Mouse (Mus musculus) G1E (cell line): Measurements from ENCODE around the gene D6Ertd527e. TPM values are rescaled to one million over a fixed set of nuclear protein-coding genes. Genes with fewer than 3 reads are reported as not detected.

ENCODE experiments used
- ATAC-seq: 2 replicates; pipeline ENCODE4 v1.8.0; 2016; ENCODE audit warnings: mild to moderate bottlenecking; ENCODE audit not compliant: insufficient number of reproducible peaks, poor library complexity, low FRiP score, severe bottlenecking; ENCODE audit errors: extremely low read depth
- DNase-seq: peaks from one replicate; pipeline ENCODE4 v3.0.0; 2012; ENCODE audit warnings: low spot score
- H3K27me3 ChIP-seq: 2 replicates; pipeline ENCODE4 v1.6.1; 2012; ENCODE audit warnings: mild to moderate bottlenecking, low read length, inconsistent platforms; ENCODE audit not compliant: insufficient read depth
- H3K36me3 ChIP-seq: replicated peaks from 2 replicates; pipeline ENCODE3; 2012; ENCODE audit warnings: mild to moderate bottlenecking, inconsistent platforms
- H3K4me1 ChIP-seq: 2 replicates; pipeline ENCODE4 v1.6.1; 2012; ENCODE audit warnings: low read depth, low read length, inconsistent platforms, mixed read lengths; ENCODE audit not compliant: insufficient read depth
- H3K4me3 ChIP-seq: 2 replicates; pipeline ENCODE4 v1.5.1; 2012; ENCODE audit warnings: low read depth, mild to moderate bottlenecking, inconsistent platforms, low read length, moderate library complexity, mixed read lengths
- H3K9me3 ChIP-seq: replicated peaks from 2 replicates; pipeline ENCODE4 v1.6.1; 2012; ENCODE audit warnings: inconsistent platforms
- CTCF ChIP-seq: IDR thresholded peaks from 2 replicates; pipeline ENCODE4 v1.5.1; 2012; ENCODE audit warnings: low read depth, low read length, inconsistent platforms, mixed read lengths
- GATA1 ChIP-seq: IDR thresholded peaks from 2 replicates; pipeline ENCODE4 v1.6.1; 2012; ENCODE audit warnings: borderline replicate concordance, low read length, inconsistent platforms, mixed read lengths
- GATA2 ChIP-seq: IDR thresholded peaks from 2 replicates; pipeline ENCODE4 v1.6.1; 2012; ENCODE audit warnings: low read depth, low read length, inconsistent platforms, borderline replicate concordance
- POLR2AphosphoS5 ChIP-seq: IDR thresholded peaks from 2 replicates; pipeline ENCODE4 v1.6.1; 2012; ENCODE audit warnings: low read depth, low read length, inconsistent platforms; ENCODE audit not compliant: insufficient replicate concordance
- TAL1 ChIP-seq: conservative IDR thresholded peaks from 2 replicates; pipeline ENCODE4 v1.6.1; 2012; ENCODE audit warnings: low read depth, low read length, inconsistent platforms, mixed read lengths
- polyA plus RNA-seq: library from polyadenylated mRNA; stranded (reverse); fragments of >175 nt; gene quantifications from 2 replicates; pipeline ENCODE4 v1.2.3, GENCODE M21; 2012
- total RNA-seq, 2 experiments: library from RNA; stranded (forward) in 1 of 2; stranded (reverse) in 1 of 2; fragments of 200-1000 nt in 1 of 2; fragments of >200 nt in 1 of 2; fragmentation: Nextera tagmentation in 1 of 2; gene quantifications; 2 replicates each; pipeline ENCODE4 v1.2.3; 2014 to 2017

D6Ertd527e gene
- total and polyA plus RNA-seq, 3 experiments: 0.14 to 0.16 TPM; not detected in 1

- no peak overlapping the region for H3K4me3 ChIP-seq
- H3K36me3 ChIP-seq: no peaks in the 10 kb centered on the region
- H3K9me3 ChIP-seq: no peaks in the 10 kb centered on the region
- DNase-seq: no peak
- ATAC-seq: no peak
- TF ChIP-seq CTCF: no peak
- TF ChIP-seq GATA1: no peak
- TF ChIP-seq TAL1: no peak
- no peak for TF ChIP-seq POLR2AphosphoS5
- TF ChIP-seq GATA2: no peak
- H3K27me3 ChIP-seq: peaks cover 42% of the 10 kb centered on the region
- H3K4me1 ChIP-seq: peaks cover 13% of the 10 kb centered on the region
Observed at GRCm38 (mm10) chr6:87142239-87142638, 37.7 kb downstream of the D6Ertd527e start.

DNA sequence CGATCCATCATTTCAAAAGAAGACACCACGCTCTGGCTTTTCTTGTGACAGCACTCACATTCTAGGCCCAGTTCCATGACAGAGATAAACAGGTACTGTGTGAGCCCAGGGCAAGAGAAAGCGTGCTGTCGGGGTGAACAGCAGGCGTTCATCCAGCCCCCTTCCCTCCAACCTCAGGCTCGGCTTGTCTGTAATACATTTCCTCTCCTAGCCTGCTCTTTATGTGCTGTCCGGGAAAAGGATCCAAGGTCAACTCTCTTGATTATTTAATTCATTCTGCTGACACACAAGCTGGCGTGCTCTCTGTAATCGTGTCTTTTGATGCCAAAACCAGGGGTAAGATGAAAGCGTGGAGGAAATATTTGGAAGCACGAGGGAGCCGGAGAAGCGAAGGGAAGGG, 39.0 kb downstream of the D6Ertd527e start:
- DNase-seq (no peak), ATAC-seq (no peak)
- Histone ChIP-seq H3K9me3 (no peaks in the 10 kb centered on the region), H3K4me1 (peaks cover 8% of the 10 kb centered on the region), H3K36me3 (no peaks in the 10 kb centered on the region), H3K4me3 (no peak overlapping the region), H3K27me3 (peaks cover 51% of the 10 kb centered on the region)
- TF ChIP-seq CTCF (no peak), POLR2AphosphoS5 (no peak), TAL1 (no peak), GATA1 (no peak), GATA2 (no peak)

GRCm38 (mm10) chr6:87147921-87148320, 43.4 kb downstream of the D6Ertd527e start:
- Histone ChIP-seq H3K9me3 (no peaks in the 10 kb centered on the region), H3K27me3 (peaks cover 33% of the 10 kb centered on the region), H3K4me1 (peaks cover 19% of the 10 kb centered on the region), H3K4me3 (no peak overlapping the region), H3K36me3 (no peaks in the 10 kb centered on the region)
- DNase-seq (no peak), ATAC-seq (no peak)
- TF ChIP-seq TAL1: no peak
- TF ChIP-seq GATA2: no peak
- no peak for TF ChIP-seq POLR2AphosphoS5
- TF ChIP-seq GATA1: no peak
- no peak for TF ChIP-seq CTCF

DNA sequence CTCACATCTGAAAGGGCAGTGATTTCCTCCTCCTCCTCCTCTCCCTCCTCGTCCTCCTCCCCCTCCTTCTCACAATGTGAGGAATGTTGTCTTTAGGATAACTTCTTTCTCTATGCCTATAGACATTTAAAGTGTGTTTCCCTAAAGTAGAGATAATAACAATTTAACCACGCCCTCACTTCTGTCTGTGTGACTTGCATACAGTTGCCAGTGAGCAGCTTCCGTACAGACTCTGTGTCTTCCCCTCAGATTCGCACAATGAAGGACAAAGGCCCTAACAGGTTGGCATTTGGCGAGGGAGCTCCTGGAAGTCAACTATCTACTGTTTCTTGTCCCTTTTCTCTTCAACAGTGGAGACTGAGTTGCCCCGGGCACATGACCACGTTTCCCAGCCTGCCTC, 45.9 kb downstream of the D6Ertd527e start:
- DNase-seq (no peak), ATAC-seq (no peak)
- Histone ChIP-seq H3K9me3 (no peaks in the 10 kb centered on the region), H3K36me3 (no peaks in the 10 kb centered on the region), H3K4me3 (no peak overlapping the region), H3K4me1 (peaks cover 35% of the 10 kb centered on the region), H3K27me3 (peaks cover 30% of the 10 kb centered on the region)
- no peak for TF ChIP-seq TAL1

- TF ChIP-seq TAL1 (no peak), POLR2AphosphoS5 (no peak), CTCF (no peak), GATA2 (no peak), GATA1 (no peak)
- no peak for DNase-seq
Observed at GRCm38 (mm10) chr6:87151427-87151826, 46.9 kb downstream of the D6Ertd527e start.

DNA sequence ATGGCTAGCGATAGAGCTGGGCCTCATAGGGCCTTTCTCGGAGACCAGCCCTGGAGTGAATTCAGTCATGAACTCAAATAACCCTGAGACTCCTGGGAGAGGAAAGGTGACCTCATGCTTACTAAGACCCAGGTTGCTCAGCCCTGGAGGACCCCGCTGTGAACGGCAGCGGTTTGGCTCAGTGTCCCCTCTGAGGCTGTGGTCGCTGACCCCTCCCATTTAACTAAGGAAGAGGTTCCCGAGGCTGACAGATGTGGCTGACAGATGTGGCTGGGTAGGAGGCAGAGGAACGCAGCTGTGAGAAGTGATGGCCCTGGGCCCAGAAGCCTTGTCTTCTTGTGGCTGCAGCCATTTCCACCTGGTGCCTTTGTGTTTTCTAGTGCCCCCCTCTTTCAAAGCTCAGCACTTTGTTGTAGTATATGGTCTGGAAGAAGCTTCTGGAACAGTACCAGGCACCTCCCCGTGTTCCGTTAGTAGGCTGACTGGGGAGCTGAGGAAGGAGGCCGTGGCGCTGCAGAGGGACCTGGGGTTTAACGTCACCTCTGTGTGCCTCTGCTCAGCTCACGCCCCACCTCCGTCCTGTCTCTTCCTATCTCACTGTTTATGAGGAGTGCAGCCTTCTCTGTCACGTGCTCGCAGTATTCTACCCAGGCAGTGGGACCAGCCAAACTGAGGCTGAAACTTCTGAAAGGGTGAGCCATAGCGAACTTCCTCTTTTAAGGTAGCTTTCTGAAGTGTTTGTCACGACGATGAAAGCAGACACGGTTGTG, 48.1 kb downstream of the D6Ertd527e start:
- Histone ChIP-seq H3K9me3 (no peaks in the 10 kb centered on the region), H3K4me1 (peaks cover 35% of the 10 kb centered on the region), H3K36me3 (no peaks in the 10 kb centered on the region), H3K4me3 (peak overlapping the region; percentile 61; the same call in 1 of the 2 replicates), H3K27me3 (peaks cover 33% of the 10 kb centered on the region)
- DNase-seq (peak; percentile 73), ATAC-seq (peak; percentile 90)
- TF ChIP-seq TAL1 (no peak), GATA1 (no peak), CTCF (no peak), GATA2 (no peak), POLR2AphosphoS5 (no peak)

More at GRCm38 (mm10) chr6:87151427-87151826, 46.9 kb downstream of the D6Ertd527e start:
- no peaks in the 10 kb centered on the region for H3K36me3 ChIP-seq
- peaks cover 33% of the 10 kb centered on the region for H3K27me3 ChIP-seq
- H3K4me1 ChIP-seq: peaks cover 35% of the 10 kb centered on the region
- H3K4me3 ChIP-seq: no peak overlapping the region
- no peak for ATAC-seq
- no peaks in the 10 kb centered on the region for H3K9me3 ChIP-seq
